Mouse (Mus musculus) left cerebral cortex, postnatal 14 days (tissue): ENCODE measurements at regions not wholly inside any gene's neighbourhood (a gene's known extent, or its start where the extent isn't known, plus 50 kb on each side); places are given as distances from the start of the nearest gene placed in this dataset.

Source experiments
- DNase-seq, 2 experiments: peaks; one replicate each; pipeline ENCODE4 v3.0.0; 2021 to 2022; ENCODE audit warnings: low spot score in 2 of 2, mixed read lengths in 1 of 2
- intact Hi-C: fragments of 180-260 bp; cut with DNase I; formaldehyde crosslinking; loops from one replicate; pipeline ENCODE4 v1.15.1; 2025

GRCm38 (mm10) chr1:19290098-19290497 lies 81.4 kb downstream of the Tfap2b start:
- intact Hi-C loops = no loop called here
- DNase-seq = no peak

GRCm38 (mm10) chr1:19321598-19321997 lies 112.9 kb downstream of the Tfap2b start:
- no peak for DNase-seq
- intact Hi-C loops = no loop called here

- DNase-seq = no peak
- intact Hi-C loops = no loop called here
These were observed 127.3 kb downstream of the Tfap2b start for GRCm38 (mm10) chr1:19336062-19336461.

GRCm38 (mm10) chr1:19337207-19337606 lies 128.5 kb downstream of the Tfap2b start:
- no peak for DNase-seq
- intact Hi-C loops = no loop called here

GRCm38 (mm10) chr1:19344445-19344844 lies 135.7 kb downstream of the Tfap2b start:
- intact Hi-C loops = no loop called here
- no peak for DNase-seq

GRCm38 (mm10) chr1:19350495-19350894 lies 141.8 kb downstream of the Tfap2b start:
- no peak for DNase-seq
- intact Hi-C loops = no loop called here

GRCm38 (mm10) chr1:19384856-19385255 lies 176.1 kb downstream of the Tfap2b start:
- intact Hi-C loops = no loop called here
- DNase-seq = no peak

- intact Hi-C loops = no loop called here
- DNase-seq = no peak
These were observed 180.3 kb downstream of the Tfap2b start for GRCm38 (mm10) chr1:19388864-19389505.

- DNase-seq = no peak
- intact Hi-C loops = no loop called here
These were observed 198.8 kb downstream of the Tfap2b start for GRCm38 (mm10) chr1:19407556-19407955.

GRCm38 (mm10) chr1:19412345-19412744 lies 203.6 kb downstream of the Tfap2b start:
- intact Hi-C loops = no loop called here
- DNase-seq = no peak

GRCm38 (mm10) chr1:19421116-19421515 lies 212.4 kb downstream of the Tfap2b start:
- intact Hi-C loops = no loop called here
- no peak for DNase-seq

GRCm38 (mm10) chr1:19450786-19451185 lies 242.1 kb downstream of the Tfap2b start:
- intact Hi-C loops = no loop called here
- no peak for DNase-seq

GRCm38 (mm10) chr1:19458646-19459441 lies 250.1 kb downstream of the Tfap2b start:
- intact Hi-C loops = no loop called here
- DNase-seq = no peak

- DNase-seq = peak; percentile 3 to 6
- intact Hi-C loops = no loop called here
These were observed 251.2 kb downstream of the Tfap2b start for GRCm38 (mm10) chr1:19459876-19460275.

GRCm38 (mm10) chr1:19473561-19473960 lies 264.8 kb downstream of the Tfap2b start:
- intact Hi-C loops = no loop called here
- DNase-seq = no peak
